Mouse (Mus musculus): Measurements from ENCODE around the gene Gfra4.

The Gfra4 gene

GRCm38 (mm10) chr2:131056191-131056590 lies 13.3 kb upstream of the Gfra4 start:
- Histone ChIP-seq H3K4me3 (replicated peaks; ENCODE audit: low read length) (peak overlapping the region; percentile 63), H3K4me1 (replicated peaks; ENCODE audit: low read depth, low read length) (peaks cover 43% of the 10 kb centered on the region), H3K9me3 (ENCODE audit: low read length) (peaks cover 14% of the 10 kb centered on the region), H3K27me3 (ENCODE audit: insufficient read depth, low read length) (peaks cover 82% of the 10 kb centered on the region), H3K36me3 (ENCODE audit: insufficient read depth, low read length) (no peaks in the 10 kb centered on the region)
- TF ChIP-seq NANOG (IDR thresholded peaks at IDR 0.05; ENCODE audit: borderline replicate concordance, low read length): no peak
- peak; percentile 53; the same call in 1 of the 2 replicates for TF ChIP-seq CTCF (conservative IDR thresholded peaks at IDR 0.05; ENCODE audit: low read length)
- no peak for TF ChIP-seq POU5F1 (IDR thresholded peaks at IDR 0.05; ENCODE audit: borderline replicate concordance, low read length)

- peaks cover 82% of the 10 kb centered on the region for H3K27me3 ChIP-seq (ENCODE audit: insufficient read depth, low read length)
- peaks cover 14% of the 10 kb centered on the region for H3K9me3 ChIP-seq (ENCODE audit: low read length)
- H3K36me3 ChIP-seq (ENCODE audit: insufficient read depth, low read length): no peaks in the 10 kb centered on the region
- peaks cover 38% of the 10 kb centered on the region for H3K4me1 ChIP-seq (replicated peaks; ENCODE audit: low read depth, low read length)
- peak overlapping the region; percentile 63 for H3K4me3 ChIP-seq (replicated peaks; ENCODE audit: low read length)
- TF ChIP-seq NANOG (IDR thresholded peaks at IDR 0.05; ENCODE audit: borderline replicate concordance, low read length) (no peak), CTCF (conservative IDR thresholded peaks at IDR 0.05; ENCODE audit: low read length) (peak; percentile 74), POU5F1 (IDR thresholded peaks at IDR 0.05; ENCODE audit: borderline replicate concordance, low read length) (no peak)
Measured at GRCm38 (mm10) chr2:131055631-131056030, 12.7 kb upstream of the Gfra4 start.

- H3K4me1 ChIP-seq (replicated peaks; ENCODE audit: low read depth, low read length): peaks cover 38% of the 10 kb centered on the region
- H3K9me3 ChIP-seq (ENCODE audit: low read length): peaks cover 14% of the 10 kb centered on the region
- H3K36me3 ChIP-seq (ENCODE audit: insufficient read depth, low read length): no peaks in the 10 kb centered on the region
- H3K27me3 ChIP-seq (ENCODE audit: insufficient read depth, low read length): peaks cover 80% of the 10 kb centered on the region
- H3K4me3 ChIP-seq (replicated peaks; ENCODE audit: low read length): peak overlapping the region; percentile 63
- no peak for TF ChIP-seq POU5F1 (IDR thresholded peaks at IDR 0.05; ENCODE audit: borderline replicate concordance, low read length)
- TF ChIP-seq CTCF (conservative IDR thresholded peaks at IDR 0.05; ENCODE audit: low read length): no peak
- no peak for TF ChIP-seq NANOG (IDR thresholded peaks at IDR 0.05; ENCODE audit: borderline replicate concordance, low read length)
Measured at GRCm38 (mm10) chr2:131054646-131055264, 11.9 kb upstream of the Gfra4 start.

- peaks cover 38% of the 10 kb centered on the region for H3K4me1 ChIP-seq (replicated peaks; ENCODE audit: low read depth, low read length)
- TF ChIP-seq CTCF (conservative IDR thresholded peaks at IDR 0.05; ENCODE audit: low read length) (no peak), POU5F1 (IDR thresholded peaks at IDR 0.05; ENCODE audit: borderline replicate concordance, low read length) (no peak), NANOG (IDR thresholded peaks at IDR 0.05; ENCODE audit: borderline replicate concordance, low read length) (no peak)
- peaks cover 14% of the 10 kb centered on the region for H3K9me3 ChIP-seq (ENCODE audit: low read length)
- H3K27me3 ChIP-seq (ENCODE audit: insufficient read depth, low read length): peaks cover 76% of the 10 kb centered on the region
- H3K4me3 ChIP-seq (replicated peaks; ENCODE audit: low read length): peak overlapping the region; percentile 63
- H3K36me3 ChIP-seq (ENCODE audit: insufficient read depth, low read length): no peaks in the 10 kb centered on the region
Measured at GRCm38 (mm10) chr2:131053851-131054645, 11.2 kb upstream of the Gfra4 start.

GRCm38 (mm10) chr2:131052862-131053418 lies 10.1 kb upstream of the Gfra4 start:
- H3K36me3 ChIP-seq (ENCODE audit: insufficient read depth, low read length): no peaks in the 10 kb centered on the region
- H3K27me3 ChIP-seq (ENCODE audit: insufficient read depth, low read length): peaks cover 70% of the 10 kb centered on the region
- TF ChIP-seq POU5F1 (IDR thresholded peaks at IDR 0.05; ENCODE audit: borderline replicate concordance, low read length): no peak
- TF ChIP-seq NANOG (IDR thresholded peaks at IDR 0.05; ENCODE audit: borderline replicate concordance, low read length): no peak
- TF ChIP-seq CTCF (conservative IDR thresholded peaks at IDR 0.05; ENCODE audit: low read length): no peak
- H3K4me1 ChIP-seq (replicated peaks; ENCODE audit: low read depth, low read length): peaks cover 38% of the 10 kb centered on the region
- H3K4me3 ChIP-seq (replicated peaks; ENCODE audit: low read length): 0 out of 2 replicates have a peak overlapping the region, but pooled peaks have one; percentile 63
- peaks cover 6% of the 10 kb centered on the region for H3K9me3 ChIP-seq (ENCODE audit: low read length)

- H3K27me3 ChIP-seq (ENCODE audit: insufficient read depth, low read length): peaks cover 64% of the 10 kb centered on the region
- TF ChIP-seq CTCF (conservative IDR thresholded peaks at IDR 0.05; ENCODE audit: low read length) (no peak), NANOG (IDR thresholded peaks at IDR 0.05; ENCODE audit: borderline replicate concordance, low read length) (no peak), POU5F1 (IDR thresholded peaks at IDR 0.05; ENCODE audit: borderline replicate concordance, low read length) (no peak; the same call in 1 of the 2 replicates)
- peaks cover 5% of the 10 kb centered on the region for H3K9me3 ChIP-seq (ENCODE audit: low read length)
- no peak overlapping the region for H3K4me3 ChIP-seq (replicated peaks; ENCODE audit: low read length)
- H3K36me3 ChIP-seq (ENCODE audit: insufficient read depth, low read length): no peaks in the 10 kb centered on the region
- H3K4me1 ChIP-seq (replicated peaks; ENCODE audit: low read depth, low read length): peaks cover 38% of the 10 kb centered on the region
Measured at GRCm38 (mm10) chr2:131052043-131052442, 9.2 kb upstream of the Gfra4 start.

- no peaks in the 10 kb centered on the region for H3K9me3 ChIP-seq (ENCODE audit: low read length)
- TF ChIP-seq POU5F1 (IDR thresholded peaks at IDR 0.05; ENCODE audit: borderline replicate concordance, low read length) (no peak), NANOG (IDR thresholded peaks at IDR 0.05; ENCODE audit: borderline replicate concordance, low read length) (no peak), CTCF (conservative IDR thresholded peaks at IDR 0.05; ENCODE audit: low read length) (no peak)
- no peak overlapping the region for H3K4me3 ChIP-seq (replicated peaks; ENCODE audit: low read length)
- no peaks in the 10 kb centered on the region for H3K36me3 ChIP-seq (ENCODE audit: insufficient read depth, low read length)
- peaks cover 53% of the 10 kb centered on the region for H3K27me3 ChIP-seq (ENCODE audit: insufficient read depth, low read length)
- peaks cover 6% of the 10 kb centered on the region; the same call in 1 of the 2 replicates for H3K4me1 ChIP-seq (replicated peaks; ENCODE audit: low read depth, low read length)
Measured at GRCm38 (mm10) chr2:131046025-131046424, 3.1 kb upstream of the Gfra4 start.

GRCm38 (mm10) chr2:131044989-131045720 lies 2.3 kb upstream of the Gfra4 start:
- no peak overlapping the region for H3K4me3 ChIP-seq (replicated peaks; ENCODE audit: low read length)
- peaks cover 53% of the 10 kb centered on the region for H3K27me3 ChIP-seq (ENCODE audit: insufficient read depth, low read length)
- no peaks in the 10 kb centered on the region for H3K36me3 ChIP-seq (ENCODE audit: insufficient read depth, low read length)
- no peaks in the 10 kb centered on the region for H3K9me3 ChIP-seq (ENCODE audit: low read length)
- H3K4me1 ChIP-seq (replicated peaks; ENCODE audit: low read depth, low read length): peaks cover 10% of the 10 kb centered on the region
- TF ChIP-seq POU5F1 (IDR thresholded peaks at IDR 0.05; ENCODE audit: borderline replicate concordance, low read length) (no peak), CTCF (conservative IDR thresholded peaks at IDR 0.05; ENCODE audit: low read length) (no peak), NANOG (IDR thresholded peaks at IDR 0.05; ENCODE audit: borderline replicate concordance, low read length) (no peak)

All from E14TG2a.4 (cell line).